Mouse (Mus musculus): ENCODE measurements around the gene Tsen2. TPM values are rescaled to one million over a fixed set of nuclear protein-coding genes. Genes with fewer than 3 reads are reported as not detected.

Tsen2 gene
- total RNA-seq, 2 experiments from 2014 or later: 5.8 to 8.2 TPM

DNA sequence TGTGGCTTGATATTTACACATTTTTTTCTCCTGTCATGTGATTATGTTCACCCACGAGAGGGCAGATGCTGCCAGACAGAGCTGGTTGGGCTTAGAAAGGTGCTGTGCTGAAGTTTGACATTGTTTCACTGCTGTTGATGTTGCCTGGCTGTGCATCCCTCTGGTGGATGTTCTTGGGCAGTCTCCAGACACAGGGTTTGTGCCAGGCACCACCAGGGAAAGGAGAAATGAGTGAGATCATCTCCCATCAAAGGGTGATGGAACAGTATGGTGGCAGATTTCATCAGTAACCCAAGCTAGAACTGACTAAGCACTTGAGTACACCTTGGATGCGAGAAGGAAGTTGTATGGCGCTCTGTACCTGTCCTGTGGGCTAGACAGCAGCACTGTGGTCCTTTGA is 71.5 kb downstream of the Tsen2 start:
- Histone ChIP-seq H3K4me3 (no peak overlapping the region), H3K27ac (no peak overlapping the region)
- no peak for DNase-seq
- intact Hi-C loops (cut with DNase I): no loop called here
- TF ChIP-seq CTCF (IDR thresholded peaks at IDR 0.05): no peak

DNA sequence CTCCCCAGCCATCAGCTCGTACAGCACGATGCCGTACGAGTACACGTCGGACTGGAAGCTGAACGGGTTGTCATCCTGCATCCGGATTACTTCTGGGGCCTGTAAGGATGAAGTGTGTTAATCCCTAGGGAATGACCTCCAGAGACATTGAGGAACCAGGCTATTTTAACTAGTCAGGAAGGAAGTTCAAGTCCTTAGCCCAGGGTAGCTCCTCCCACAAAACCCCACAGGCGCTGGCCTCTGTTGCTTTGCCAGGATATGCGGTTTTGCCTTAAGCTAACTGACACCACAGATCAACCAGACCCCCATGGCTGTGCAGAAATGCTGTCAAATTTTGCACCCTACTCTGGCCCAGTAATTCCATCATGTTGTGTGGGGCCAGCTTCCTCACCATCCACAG is 75.4 kb downstream of the Tsen2 start:
- intact Hi-C loops (cut with DNase I): no loop called here
- no peak for DNase-seq
- no peak for TF ChIP-seq CTCF (IDR thresholded peaks at IDR 0.05)
- H3K4me3 ChIP-seq: no peak overlapping the region
- peak overlapping the region; percentile 43; the same call in 1 of the 2 replicates for H3K27ac ChIP-seq

DNA sequence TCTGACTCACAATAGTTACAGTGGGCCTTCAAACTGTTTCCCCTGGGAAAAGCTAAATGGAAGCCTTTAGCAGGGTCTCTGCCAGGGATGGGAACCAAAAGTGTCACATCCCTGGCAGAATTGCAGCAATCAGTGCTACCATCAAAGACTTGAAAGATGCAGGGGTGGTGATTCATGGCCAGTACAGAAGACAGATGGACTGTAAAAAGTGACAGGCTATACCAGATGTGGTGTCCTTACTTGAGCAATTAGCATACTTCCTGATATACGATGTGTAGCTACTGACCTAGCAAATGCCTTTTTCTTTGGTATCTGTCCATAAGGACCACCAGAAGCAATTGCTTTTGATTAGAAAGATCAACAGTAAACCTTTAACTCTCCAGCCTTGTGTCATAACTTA is 76.5 kb downstream of the Tsen2 start:
- Histone ChIP-seq H3K27ac (0 out of 2 replicates have a peak overlapping the region, but pooled peaks have one; percentile 38), H3K4me3 (no peak overlapping the region)
- TF ChIP-seq CTCF (IDR thresholded peaks at IDR 0.05): no peak
- intact Hi-C loops (cut with DNase I): no loop called here
- no peak for DNase-seq

DNA sequence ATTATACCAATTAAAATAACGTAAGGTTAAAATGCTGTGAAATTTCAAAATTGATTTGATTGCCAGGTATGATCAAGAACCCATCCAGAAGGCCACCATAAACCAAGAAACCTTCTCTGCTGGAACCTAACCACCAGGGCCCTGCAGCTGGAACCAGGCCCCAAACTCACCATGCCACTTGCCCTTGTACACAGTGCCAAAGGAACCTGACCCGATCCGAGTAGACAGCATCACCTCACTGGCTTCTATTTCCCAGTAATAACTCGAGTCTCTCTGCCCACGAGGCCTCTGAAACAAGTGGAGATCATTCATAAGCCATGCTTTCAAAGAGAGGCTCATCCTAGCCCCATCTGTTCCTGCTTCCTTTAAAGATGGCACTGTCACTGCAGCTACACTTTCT is 81.7 kb downstream of the Tsen2 start:
- H3K27ac ChIP-seq: peak overlapping the region; percentile 79
- no peak overlapping the region for H3K4me3 ChIP-seq
- intact Hi-C loops (cut with DNase I): no loop called here
- peak; percentile 78 for DNase-seq
- TF ChIP-seq CTCF (IDR thresholded peaks at IDR 0.05): no peak; the same call in 1 of the 2 replicates

Other genes with a start within 250 kb of the Tsen2 start
- 1 to 10 TPM; 1.3 to 4.8 TPM for gene Pparg, start 183.7 kb upstream of the Tsen2 start, total RNA-seq (2021)
- under 1 TPM in 1 of 2 experiments, not detected in 1; 0.15 TPM for gene Mkrn2os, start 47.9 kb downstream of the Tsen2 start, total RNA-seq (2021)
- 10 to 100 TPM; 45.9 to 52.0 TPM for gene Mkrn2, start 57.2 kb downstream of the Tsen2 start, total RNA-seq (2021)
- gene Raf1, start 132.0 kb downstream of the Tsen2 start, total RNA-seq (2021): 100 to 1,000 TPM; 129 to 136 TPM
- under 1 TPM in 1 of 2 experiments, not detected in 1; 0.28 TPM for gene Tmem40, start 217.7 kb downstream of the Tsen2 start, total RNA-seq (2021)
- 10 to 100 TPM; 62.9 to 68.9 TPM for gene Cand2, start 229.9 kb downstream of the Tsen2 start, total RNA-seq (2021)